Mouse (Mus musculus): ENCODE results near the gene Ppp1r3e. TPM values are rescaled to one million over a fixed set of nuclear protein-coding genes. Genes with fewer than 3 reads are reported as not detected.

Gene Ppp1r3e
- polyA plus RNA-seq, 1 experiment from 2014 or later, result 2.8 TPM

DNA sequence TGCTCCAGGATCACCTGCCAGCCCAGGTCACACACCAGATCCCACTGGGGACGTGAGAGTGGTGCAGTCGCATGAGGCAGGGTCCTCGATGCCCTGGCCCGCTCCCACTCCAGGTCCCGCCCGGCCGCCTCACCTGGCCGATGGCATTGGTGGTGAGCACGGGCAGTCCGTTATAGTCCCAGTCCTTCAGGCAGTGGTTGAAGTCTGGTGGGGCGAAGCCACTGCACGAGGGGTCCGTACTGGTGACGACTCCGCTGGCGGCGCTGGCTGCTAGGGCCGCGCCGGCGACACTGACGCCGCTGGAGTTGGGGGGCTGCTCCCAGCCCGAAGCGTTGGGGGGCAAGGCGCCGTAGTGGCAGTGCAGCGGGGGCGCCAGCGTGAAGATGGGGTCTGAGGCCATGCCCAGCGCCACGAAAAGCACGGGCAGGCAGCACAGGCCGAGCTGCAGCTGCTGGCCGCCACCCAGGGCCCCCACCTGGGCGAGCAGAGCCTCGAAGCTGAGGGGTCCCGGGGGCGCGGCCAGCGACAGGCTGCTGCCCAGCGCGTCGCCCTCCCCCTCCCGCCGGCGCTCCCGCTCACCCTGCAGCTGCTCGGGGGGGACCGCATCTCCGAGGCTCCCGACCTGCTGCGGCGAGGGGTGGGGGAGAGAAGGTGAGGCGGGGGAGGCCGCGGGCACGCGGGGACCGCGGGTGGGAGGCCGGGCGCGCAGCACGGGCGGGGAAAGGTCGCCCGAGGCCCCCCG is 34.9 kb upstream of the Ppp1r3e start:
- Histone ChIP-seq H3K9me3 (ENCODE audit: control insufficient read depth, low read depth, low read length) (no peaks in the 10 kb centered on the region), H3K27ac (ENCODE audit: low read length) (peak overlapping the region; percentile 82), H3K9ac (replicated peaks; ENCODE audit: low read depth, low read length) (peak overlapping the region; percentile 89), H3K4me3 (ENCODE audit: low read depth, low read length) (peak overlapping the region; percentile 86), H3K4me1 (ENCODE audit: control insufficient read depth, insufficient read depth, low read length) (peaks cover 9% of the 10 kb centered on the region; the same call in 1 of the 2 replicates), H3K4me2 (replicated peaks; ENCODE audit: low read depth, low read length) (peak overlapping the region; percentile 98), H3K36me3 (ENCODE audit: control insufficient read depth, insufficient read depth, low read length) (peaks cover 39% of the 10 kb centered on the region; the same call in 1 of the 2 replicates), H3K27me3 (ENCODE audit: control insufficient read depth, insufficient read depth, low read length) (no peaks in the 10 kb centered on the region)
- peak; percentile 12 for ATAC-seq (ENCODE audit: insufficient number of reproducible peaks, insufficient read depth, low FRiP score, low read depth)
- 2% methylated on average over 56 of the region's 69 CpGs for WGBS

DNA sequence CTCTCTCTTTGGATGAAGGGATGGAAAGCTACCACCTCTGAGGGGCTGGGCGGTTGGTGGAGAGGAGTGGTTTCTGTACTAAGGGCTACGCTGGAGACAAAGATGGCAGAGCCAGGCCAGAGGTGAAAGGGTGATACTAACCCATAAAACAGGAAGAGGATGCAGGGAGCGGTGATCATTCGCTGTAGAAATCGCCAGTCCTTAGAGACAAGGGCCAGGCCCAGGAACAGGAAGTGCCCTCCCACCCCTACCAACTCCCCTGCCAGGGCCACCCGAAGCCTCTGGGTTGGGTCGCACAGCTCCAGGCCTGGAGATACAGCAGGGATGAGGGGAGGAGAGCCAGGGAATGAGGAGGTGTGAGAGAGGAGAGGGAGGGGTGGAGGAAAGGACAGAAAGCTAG is 31.3 kb upstream of the Ppp1r3e start:
- no peak for ATAC-seq (ENCODE audit: insufficient number of reproducible peaks, insufficient read depth, low FRiP score, low read depth)
- no peak overlapping the region for H3K27ac ChIP-seq (ENCODE audit: low read length)

DNA sequence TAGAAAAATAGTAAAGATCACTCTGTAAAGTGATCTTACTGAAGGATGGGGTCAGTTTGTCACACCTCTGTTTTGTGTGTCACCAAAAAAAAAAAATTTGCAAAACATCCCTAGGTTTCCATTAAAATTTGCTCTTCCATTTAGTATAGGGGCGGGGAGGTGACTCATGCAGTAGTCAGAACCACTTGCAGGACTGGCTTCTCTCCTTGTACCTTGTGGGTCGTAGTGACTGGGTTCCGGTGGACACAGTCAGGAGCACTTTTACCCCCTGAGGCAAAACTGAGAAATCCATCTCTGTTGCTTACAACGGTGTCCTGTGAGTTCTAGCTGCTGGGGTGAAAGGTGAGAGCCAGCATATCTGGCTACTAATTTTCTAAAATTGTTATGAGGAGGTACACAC is 26.3 kb upstream of the Ppp1r3e start:
- Histone ChIP-seq H3K36me3 (ENCODE audit: control insufficient read depth, insufficient read depth, low read length) (peaks cover 25% of the 10 kb centered on the region), H3K27me3 (ENCODE audit: control insufficient read depth, insufficient read depth, low read length) (no peaks in the 10 kb centered on the region), H3K4me3 (ENCODE audit: low read depth, low read length) (no peak overlapping the region), H3K4me1 (ENCODE audit: control insufficient read depth, insufficient read depth, low read length) (no peaks in the 10 kb centered on the region), H3K27ac (ENCODE audit: low read length) (no peak overlapping the region), H3K9me3 (ENCODE audit: control insufficient read depth, low read depth, low read length) (no peaks in the 10 kb centered on the region), H3K9ac (replicated peaks; ENCODE audit: low read depth, low read length) (no peak overlapping the region), H3K4me2 (replicated peaks; ENCODE audit: low read depth, low read length) (no peak overlapping the region)
- no peak for ATAC-seq (ENCODE audit: insufficient number of reproducible peaks, insufficient read depth, low FRiP score, low read depth)
- WGBS, result 87% methylated on average over 4 of the region's 4 CpGs

More for the DNA sequence above, 31.3 kb upstream of the Ppp1r3e start:
- 77% methylated on average over 7 of the region's 7 CpGs for WGBS
- Histone ChIP-seq H3K4me3 (ENCODE audit: low read depth, low read length) (no peak overlapping the region), H3K27me3 (ENCODE audit: control insufficient read depth, insufficient read depth, low read length) (no peaks in the 10 kb centered on the region), H3K9me3 (ENCODE audit: control insufficient read depth, low read depth, low read length) (no peaks in the 10 kb centered on the region), H3K36me3 (ENCODE audit: control insufficient read depth, insufficient read depth, low read length) (peaks cover 40% of the 10 kb centered on the region), H3K4me1 (ENCODE audit: control insufficient read depth, insufficient read depth, low read length) (peaks cover 9% of the 10 kb centered on the region; the same call in 1 of the 2 replicates), H3K4me2 (replicated peaks; ENCODE audit: low read depth, low read length) (no peak overlapping the region), H3K9ac (replicated peaks; ENCODE audit: low read depth, low read length) (no peak overlapping the region)

DNA sequence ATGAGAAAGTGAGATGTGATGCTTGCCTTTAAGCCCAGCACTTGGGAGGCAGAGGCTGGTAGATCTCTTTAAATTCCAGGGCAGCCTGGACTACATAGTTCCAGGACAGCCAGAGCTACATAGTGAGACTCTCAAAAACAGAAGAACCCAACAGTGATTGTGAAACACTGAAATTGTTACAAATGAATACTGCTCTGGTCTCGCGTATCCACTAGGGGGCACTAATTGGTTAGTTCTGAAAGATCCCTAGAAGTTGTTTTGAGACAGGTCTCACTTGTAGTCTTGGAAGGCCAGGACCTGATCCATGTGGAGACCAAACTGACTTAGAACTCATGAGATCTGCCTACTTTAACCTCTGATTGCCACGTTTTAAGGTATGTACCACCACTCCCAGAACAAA is 23.0 kb upstream of the Ppp1r3e start:
- peak; percentile 57; the same call in 1 of the 2 replicates for ATAC-seq (ENCODE audit: insufficient number of reproducible peaks, insufficient read depth, low FRiP score, low read depth)
- no peak overlapping the region for H3K4me3 ChIP-seq (ENCODE audit: low read depth, low read length)
- H3K27me3 ChIP-seq (ENCODE audit: control insufficient read depth, insufficient read depth, low read length), result no peaks in the 10 kb centered on the region
- no peak overlapping the region for H3K9ac ChIP-seq (replicated peaks; ENCODE audit: low read depth, low read length)
- H3K27ac ChIP-seq (ENCODE audit: low read length), result no peak overlapping the region
- peaks cover 28% of the 10 kb centered on the region for H3K36me3 ChIP-seq (ENCODE audit: control insufficient read depth, insufficient read depth, low read length)
- H3K9me3 ChIP-seq (ENCODE audit: control insufficient read depth, low read depth, low read length), result no peaks in the 10 kb centered on the region
- 0 out of 2 replicates have a peak, but pooled peaks cover 6% of the 10 kb centered on the region for H3K4me1 ChIP-seq (ENCODE audit: control insufficient read depth, insufficient read depth, low read length)
- H3K4me2 ChIP-seq (replicated peaks; ENCODE audit: low read depth, low read length), result no peak overlapping the region
- 0% methylated on average over 3 of the region's 3 CpGs for WGBS

DNA sequence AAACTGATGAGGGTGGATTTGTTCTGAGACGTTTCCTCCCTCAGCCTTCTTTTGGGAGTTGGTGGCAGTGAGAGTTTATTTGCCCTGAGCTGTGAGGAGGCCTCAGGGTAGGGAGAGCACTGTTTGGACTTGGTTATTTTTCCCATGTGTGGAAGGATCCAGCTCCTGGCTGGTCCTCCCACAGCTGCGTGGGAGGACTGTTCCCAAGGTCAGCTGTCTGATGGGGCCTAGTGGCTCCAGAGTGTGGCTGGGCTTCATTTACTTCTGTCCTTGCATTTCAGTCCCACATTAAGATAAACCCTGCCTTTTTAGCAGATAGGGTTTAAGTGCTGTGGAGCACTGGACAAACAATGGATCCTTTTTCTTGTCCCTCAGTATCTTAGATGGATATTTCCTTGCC is 20.1 kb upstream of the Ppp1r3e start:
- WGBS, result 51% methylated on average over 2 of the region's 2 CpGs
- H3K4me2 ChIP-seq (replicated peaks; ENCODE audit: low read depth, low read length), result no peak overlapping the region
- H3K4me1 ChIP-seq (ENCODE audit: control insufficient read depth, insufficient read depth, low read length), result 0 out of 2 replicates have a peak, but pooled peaks cover 6% of the 10 kb centered on the region
- no peaks in the 10 kb centered on the region for H3K27me3 ChIP-seq (ENCODE audit: control insufficient read depth, insufficient read depth, low read length)
- no peak for ATAC-seq (ENCODE audit: insufficient number of reproducible peaks, insufficient read depth, low FRiP score, low read depth)
- no peak overlapping the region for H3K9ac ChIP-seq (replicated peaks; ENCODE audit: low read depth, low read length)
- H3K36me3 ChIP-seq (ENCODE audit: control insufficient read depth, insufficient read depth, low read length), result peaks cover 28% of the 10 kb centered on the region
- H3K27ac ChIP-seq (ENCODE audit: low read length), result peak overlapping the region; percentile 15; the same call in 1 of the 2 replicates
- H3K4me3 ChIP-seq (ENCODE audit: low read depth, low read length), result no peak overlapping the region
- no peaks in the 10 kb centered on the region for H3K9me3 ChIP-seq (ENCODE audit: control insufficient read depth, low read depth, low read length)

DNA sequence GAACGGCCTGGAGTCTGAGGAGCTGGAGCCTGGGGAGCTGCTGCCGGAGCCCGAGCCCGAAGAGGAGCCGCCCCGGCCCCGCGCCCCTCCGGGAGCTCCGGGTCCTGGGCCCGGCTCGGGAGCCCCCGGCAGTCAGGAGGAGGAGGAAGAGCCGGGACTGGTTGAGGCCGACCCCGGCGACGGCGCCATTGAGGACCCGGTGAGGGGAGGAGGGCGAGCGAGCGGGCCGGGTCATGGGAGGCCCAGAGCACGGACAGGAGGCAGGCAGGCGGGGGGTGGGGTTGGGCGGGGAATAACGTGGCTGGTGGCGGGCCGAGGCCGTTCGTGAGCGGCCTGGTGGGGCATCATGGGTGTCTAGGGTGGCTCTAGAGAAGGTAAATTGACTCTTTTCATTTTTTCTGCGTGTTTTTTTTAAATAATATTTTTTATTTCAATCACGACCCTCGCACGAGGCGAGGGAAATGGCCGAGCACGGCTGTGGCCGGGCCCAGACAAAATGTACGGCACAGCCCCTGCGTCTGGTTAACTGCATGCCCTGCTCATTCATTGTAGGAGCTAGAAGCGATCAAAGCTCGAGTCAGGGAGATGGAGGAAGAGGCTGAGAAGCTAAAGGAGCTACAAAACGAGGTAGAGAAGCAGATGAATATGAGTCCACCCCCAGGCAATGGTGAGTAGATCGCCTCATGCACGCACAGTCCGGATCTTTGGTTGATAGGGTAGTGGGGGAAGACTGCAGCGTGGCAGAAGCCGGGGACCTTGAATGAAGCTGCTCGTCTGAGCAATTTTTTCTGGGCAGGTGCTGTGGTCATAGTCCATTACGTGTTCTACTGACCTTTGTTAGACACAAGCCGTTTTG is 17.2 kb upstream of the Ppp1r3e start:
- peak; percentile 69 for ATAC-seq (ENCODE audit: insufficient number of reproducible peaks, insufficient read depth, low FRiP score, low read depth)
- Histone ChIP-seq H3K4me3 (ENCODE audit: low read depth, low read length) (peak overlapping the region; percentile 95), H3K27ac (ENCODE audit: low read length) (peak overlapping the region; percentile 97), H3K9me3 (ENCODE audit: control insufficient read depth, low read depth, low read length) (no peaks in the 10 kb centered on the region), H3K27me3 (ENCODE audit: control insufficient read depth, insufficient read depth, low read length) (no peaks in the 10 kb centered on the region), H3K4me2 (replicated peaks; ENCODE audit: low read depth, low read length) (peak overlapping the region; percentile 49), H3K4me1 (ENCODE audit: control insufficient read depth, insufficient read depth, low read length) (0 out of 2 replicates have a peak, but pooled peaks cover 6% of the 10 kb centered on the region), H3K9ac (replicated peaks; ENCODE audit: low read depth, low read length) (peak overlapping the region; percentile 99), H3K36me3 (ENCODE audit: control insufficient read depth, insufficient read depth, low read length) (peaks cover 28% of the 10 kb centered on the region)
- WGBS, result under 1% methylated on average over 54 of the region's 54 CpGs

DNA sequence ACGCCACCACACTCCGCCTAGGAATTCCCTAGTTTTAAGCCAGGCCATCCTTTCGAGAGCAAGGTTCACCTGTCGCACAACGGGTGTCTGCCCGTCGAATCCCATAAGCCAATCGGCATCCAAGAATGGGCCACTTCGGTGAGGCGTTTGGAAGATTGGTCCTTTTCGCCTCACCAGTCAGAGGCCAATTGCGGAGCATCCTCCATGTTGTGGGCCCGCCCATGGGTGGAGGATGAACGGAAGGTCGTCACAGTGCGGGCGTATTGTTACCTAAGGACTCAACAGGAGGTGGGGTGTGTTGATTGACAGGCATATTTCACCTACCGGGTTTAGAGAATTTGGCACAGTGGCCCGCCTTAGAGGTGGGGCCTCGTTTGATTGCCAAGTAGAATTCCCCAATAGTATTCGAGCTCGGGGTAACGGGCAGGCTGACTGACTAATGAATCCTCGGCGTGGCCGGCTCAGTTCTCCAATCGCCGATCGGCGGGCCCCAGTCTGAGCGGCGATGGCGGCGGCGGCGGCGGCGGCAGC is 16.4 kb upstream of the Ppp1r3e start:
- WGBS, result under 1% methylated on average over 38 of the region's 38 CpGs
- Histone ChIP-seq H3K36me3 (ENCODE audit: control insufficient read depth, insufficient read depth, low read length) (peaks cover 28% of the 10 kb centered on the region), H3K4me2 (replicated peaks; ENCODE audit: low read depth, low read length) (peak overlapping the region; percentile 40), H3K4me3 (ENCODE audit: low read depth, low read length) (peak overlapping the region; percentile 95), H3K27ac (ENCODE audit: low read length) (peak overlapping the region; percentile 97), H3K9ac (replicated peaks; ENCODE audit: low read depth, low read length) (peak overlapping the region; percentile 99), H3K9me3 (ENCODE audit: control insufficient read depth, low read depth, low read length) (no peaks in the 10 kb centered on the region), H3K4me1 (ENCODE audit: control insufficient read depth, insufficient read depth, low read length) (0 out of 2 replicates have a peak, but pooled peaks cover 6% of the 10 kb centered on the region), H3K27me3 (ENCODE audit: control insufficient read depth, insufficient read depth, low read length) (no peaks in the 10 kb centered on the region)
- peak; percentile 98 for ATAC-seq (ENCODE audit: insufficient number of reproducible peaks, insufficient read depth, low FRiP score, low read depth)

DNA sequence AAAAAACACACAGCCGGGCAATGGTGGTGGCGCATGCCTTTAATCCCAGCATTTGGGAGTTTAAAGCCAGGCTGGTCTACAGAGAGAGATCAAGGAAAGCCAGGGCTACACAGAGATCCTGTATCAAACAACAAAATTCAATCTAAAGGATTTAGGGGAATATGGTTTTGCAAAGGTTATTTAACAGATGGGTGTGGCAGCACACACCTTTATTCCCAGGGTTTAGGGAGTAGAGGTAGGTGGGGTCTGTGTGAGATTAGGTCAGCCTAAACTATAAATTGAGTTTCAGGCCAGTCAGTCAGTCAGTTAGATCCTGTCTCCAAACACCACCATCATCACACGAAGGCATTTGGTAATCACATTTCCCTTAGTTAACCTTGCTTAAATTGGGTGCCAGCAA is 14.8 kb upstream of the Ppp1r3e start, which contains the start of gene Pabpn1:
TSS of gene Pabpn1 (plus strand) at position 301 of the 400 bp plus-strand sequence.
- Histone ChIP-seq H3K9ac (replicated peaks; ENCODE audit: low read depth, low read length) (peak within 1 kb of the TSS; percentile 12), H3K27me3 (ENCODE audit: control insufficient read depth, insufficient read depth, low read length) (no peaks in the 10 kb centered on the region), H3K4me1 (ENCODE audit: control insufficient read depth, insufficient read depth, low read length) (0 out of 2 replicates have a peak, but pooled peaks cover 3% of the 10 kb centered on the region), H3K9me3 (ENCODE audit: control insufficient read depth, low read depth, low read length) (no peaks in the 10 kb centered on the region), H3K27ac (ENCODE audit: low read length) (peak within 1 kb of the TSS; percentile 71), H3K36me3 (ENCODE audit: control insufficient read depth, insufficient read depth, low read length) (peaks cover 18% of the 10 kb centered on the region), H3K4me3 (ENCODE audit: low read depth, low read length) (peak within 1 kb of the TSS; percentile 95), H3K4me2 (replicated peaks; ENCODE audit: low read depth, low read length) (peak within 1 kb of the TSS; percentile 40)
- WGBS, result 93% methylated on average over 3 of the region's 3 CpGs
- ATAC-seq (ENCODE audit: insufficient number of reproducible peaks, insufficient read depth, low FRiP score, low read depth), result no peak

Data from stomach, embryonic 14.5 days (tissue).